Mouse (Mus musculus): Measurements from ENCODE around the gene Gjb3.

The Gjb3 gene

DNA sequence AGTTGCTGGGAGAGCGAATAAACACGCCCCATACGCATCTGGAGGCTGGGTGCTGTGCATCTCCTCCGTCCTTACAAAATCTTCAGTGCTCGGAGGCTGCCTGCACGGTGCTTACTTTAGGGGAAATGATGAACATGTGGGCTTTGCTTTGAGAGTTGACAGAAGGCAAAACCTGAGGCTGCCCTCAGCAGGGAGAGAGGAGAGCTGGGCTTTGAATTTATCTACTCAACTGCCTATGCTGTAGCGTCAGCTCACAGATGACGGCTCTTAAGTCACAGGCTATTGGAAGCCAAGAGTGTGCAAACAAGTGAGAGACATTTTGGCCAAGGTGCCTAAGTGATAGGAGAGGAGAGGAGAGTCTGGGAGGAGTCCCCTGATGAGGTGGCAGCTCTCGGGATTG is 51.4 kb downstream of the Gjb3 start:
- no peak for DNase-seq (ENCODE audit: low spot score)

DNA sequence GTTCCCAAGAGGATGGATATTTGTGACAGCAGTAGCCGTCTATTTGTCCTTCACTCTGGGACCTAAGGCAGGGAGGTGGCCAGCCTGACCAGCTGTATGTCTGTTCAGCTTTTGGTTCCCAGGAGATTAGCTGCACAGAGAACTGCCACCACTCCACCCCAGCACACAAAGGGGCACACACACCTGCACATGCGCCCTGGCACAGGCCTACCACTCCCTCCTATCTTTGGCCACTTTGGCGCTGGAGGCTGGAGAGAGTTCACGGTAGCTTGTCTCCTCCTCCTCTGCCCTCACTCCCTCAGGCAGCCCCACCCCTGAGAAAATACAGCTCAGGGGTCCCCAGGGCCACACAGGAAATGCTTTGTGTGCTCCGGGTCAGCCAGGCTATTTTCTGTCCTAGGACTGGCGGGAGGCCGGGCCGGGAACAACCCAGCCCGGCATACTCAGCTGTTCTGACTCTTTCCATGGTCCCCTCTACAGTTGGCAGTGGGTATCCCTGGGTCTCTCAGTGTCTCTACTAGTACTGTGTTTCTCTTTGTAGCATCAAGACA is 52.1 kb downstream of the Gjb3 start:
- no peak for DNase-seq (ENCODE audit: low spot score)
